Mouse (Mus musculus): Measurements from ENCODE around the gene Nmrk1. TPM values are rescaled to one million over a fixed set of nuclear protein-coding genes. Genes with fewer than 3 reads are reported as not detected.
A peak's percentile ranks its signal among the peaks of the same experiment; 100 is the strongest.

The Nmrk1 gene
- polyA plus RNA-seq, 1 experiment from 2014 or later, result 10.0 TPM

- 78% methylated on average over 5 of the region's 5 CpGs for WGBS
- no peaks in the 10 kb centered on the region for H3K9me3 ChIP-seq
- no peak overlapping the region for H3K4me3 ChIP-seq
- H3K27ac ChIP-seq (replicated peaks), result no peak overlapping the region
- no peaks in the 10 kb centered on the region for H3K36me3 ChIP-seq
- ATAC-seq (ENCODE audit: low FRiP score, low read depth), result no peak
- H3K27me3 ChIP-seq, result no peaks in the 10 kb centered on the region
- no peak overlapping the region for H3K4me2 ChIP-seq
- no peak overlapping the region for H3K9ac ChIP-seq
- no peaks in the 10 kb centered on the region for H3K4me1 ChIP-seq (replicated peaks)
Observed at GRCm38 (mm10) chr19:18596876-18597275, 34.9 kb upstream of the Nmrk1 start.

DNA sequence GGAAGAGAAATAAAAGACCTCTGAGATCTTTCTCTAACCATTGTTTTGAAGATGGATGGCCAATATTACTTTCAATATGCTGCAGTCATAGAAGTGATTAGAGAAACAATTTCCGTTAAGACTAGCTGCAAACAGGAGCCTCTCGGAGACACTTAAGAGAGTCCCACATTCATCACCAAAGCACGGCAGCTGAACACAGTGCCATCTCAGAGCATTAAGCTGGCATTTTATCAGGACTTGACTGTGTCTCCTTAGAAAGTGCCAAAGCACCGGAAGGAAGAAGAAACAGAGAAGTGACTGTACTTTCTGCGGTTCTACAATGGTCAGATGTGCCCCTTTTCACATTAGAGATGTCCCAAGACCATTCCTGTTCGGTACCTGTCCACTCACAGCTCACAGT is 34.0 kb upstream of the Nmrk1 start:
- WGBS, result 66% methylated on average over 6 of the region's 6 CpGs
- H3K9ac ChIP-seq, result no peak overlapping the region
- H3K36me3 ChIP-seq, result no peaks in the 10 kb centered on the region
- H3K27ac ChIP-seq (replicated peaks), result no peak overlapping the region
- H3K9me3 ChIP-seq, result no peaks in the 10 kb centered on the region
- H3K4me3 ChIP-seq, result no peak overlapping the region
- H3K4me2 ChIP-seq, result no peak overlapping the region
- no peaks in the 10 kb centered on the region for H3K27me3 ChIP-seq
- no peaks in the 10 kb centered on the region for H3K4me1 ChIP-seq (replicated peaks)
- ATAC-seq (ENCODE audit: low FRiP score, low read depth), result no peak

DNA sequence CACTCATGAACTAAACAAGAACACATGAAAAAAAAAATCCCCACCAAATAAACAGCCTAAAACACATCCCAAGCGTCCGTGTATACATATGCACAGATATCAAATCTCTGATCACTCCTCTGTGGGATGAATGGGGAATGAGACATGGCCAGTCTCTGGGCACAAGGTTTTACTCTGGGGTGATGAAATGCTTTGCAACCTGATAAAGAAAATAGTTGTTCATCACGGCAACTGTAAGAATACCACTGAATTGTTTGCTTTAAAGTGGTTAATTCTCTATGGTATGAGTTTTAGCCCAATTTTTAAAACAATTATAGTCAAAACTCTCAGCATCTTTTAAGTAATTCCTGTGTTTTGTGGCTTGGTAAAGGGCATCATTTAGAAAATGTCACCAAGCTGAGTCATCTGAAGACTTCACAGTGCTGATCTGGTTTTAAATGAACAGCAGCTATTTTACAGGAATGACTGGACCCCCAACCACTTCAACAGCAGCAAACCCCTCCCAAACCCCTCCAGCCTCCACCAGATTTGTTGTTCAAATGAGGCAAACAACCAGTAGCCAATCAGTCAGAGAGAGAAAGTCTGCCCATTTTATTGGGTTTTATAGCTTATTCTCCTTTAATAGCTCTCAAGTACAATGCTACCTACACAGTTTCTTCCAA is 33.4 kb upstream of the Nmrk1 start:
- no peak overlapping the region for H3K4me3 ChIP-seq
- no peak overlapping the region for H3K4me2 ChIP-seq
- no peak overlapping the region for H3K9ac ChIP-seq
- H3K4me1 ChIP-seq (replicated peaks), result no peaks in the 10 kb centered on the region
- no peak for ATAC-seq (ENCODE audit: low FRiP score, low read depth)
- 88% methylated on average over 3 of the region's 3 CpGs for WGBS
- H3K27ac ChIP-seq (replicated peaks), result 0 out of 2 replicates have a peak overlapping the region, but pooled peaks have one; percentile 2
- no peaks in the 10 kb centered on the region for H3K27me3 ChIP-seq
- H3K36me3 ChIP-seq, result no peaks in the 10 kb centered on the region
- H3K9me3 ChIP-seq, result no peaks in the 10 kb centered on the region

DNA sequence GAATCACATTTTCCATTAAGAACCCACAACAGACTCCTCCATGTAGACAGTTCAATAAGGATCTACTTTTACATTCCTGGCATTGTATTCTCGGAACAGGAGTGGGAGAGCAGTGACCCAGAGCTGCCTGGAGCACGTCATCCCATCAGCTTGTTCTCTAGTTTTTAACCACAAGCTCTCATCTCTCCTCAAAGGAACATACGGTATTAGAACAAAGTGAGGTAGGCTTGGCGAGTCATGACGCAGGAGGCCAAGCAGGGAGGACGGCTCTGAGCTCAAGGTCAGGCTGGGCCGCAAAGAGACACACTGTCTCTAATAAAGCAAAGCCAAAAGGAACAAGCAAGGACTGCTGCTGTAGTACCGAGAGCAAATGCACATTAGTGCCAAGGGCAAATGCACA is 32.7 kb upstream of the Nmrk1 start:
- Histone ChIP-seq H3K9me3 (no peaks in the 10 kb centered on the region), H3K4me3 (no peak overlapping the region), H3K4me1 (replicated peaks) (no peaks in the 10 kb centered on the region), H3K27ac (replicated peaks) (no peak overlapping the region), H3K27me3 (no peaks in the 10 kb centered on the region), H3K4me2 (no peak overlapping the region), H3K9ac (no peak overlapping the region), H3K36me3 (no peaks in the 10 kb centered on the region)
- 77% methylated on average over 8 of the region's 8 CpGs for WGBS
- no peak for ATAC-seq (ENCODE audit: low FRiP score, low read depth)

DNA sequence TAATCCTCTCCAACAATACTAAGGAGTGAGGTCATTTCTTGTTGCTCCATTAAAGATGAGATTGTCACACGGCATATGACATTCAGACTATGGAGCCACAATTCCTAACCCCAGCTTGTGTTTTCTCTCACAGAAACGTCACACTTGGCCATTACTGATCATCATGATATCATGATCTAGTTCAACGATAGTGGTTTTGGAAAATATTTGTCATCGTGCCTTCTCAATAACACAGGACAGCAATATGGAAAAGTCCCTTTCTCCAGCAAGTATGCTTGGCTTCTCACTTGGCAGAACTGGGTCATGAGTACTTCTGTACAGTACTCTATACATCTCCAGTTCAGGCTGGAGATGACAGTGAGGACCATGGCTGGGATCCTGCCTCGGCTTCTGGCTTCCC is 32.1 kb upstream of the Nmrk1 start:
- Histone ChIP-seq H3K9ac (no peak overlapping the region), H3K27me3 (no peaks in the 10 kb centered on the region), H3K9me3 (no peaks in the 10 kb centered on the region), H3K4me3 (no peak overlapping the region), H3K27ac (replicated peaks) (no peak overlapping the region), H3K4me1 (replicated peaks) (no peaks in the 10 kb centered on the region), H3K36me3 (no peaks in the 10 kb centered on the region), H3K4me2 (no peak overlapping the region)
- ATAC-seq (ENCODE audit: low FRiP score, low read depth), result no peak
- 93% methylated on average over 5 of the region's 5 CpGs for WGBS

- H3K9me3 ChIP-seq, result no peaks in the 10 kb centered on the region
- no peak overlapping the region for H3K4me2 ChIP-seq
- no peaks in the 10 kb centered on the region for H3K4me1 ChIP-seq (replicated peaks)
- H3K27ac ChIP-seq (replicated peaks), result no peak overlapping the region
- no peaks in the 10 kb centered on the region for H3K27me3 ChIP-seq
- H3K36me3 ChIP-seq, result no peaks in the 10 kb centered on the region
- ATAC-seq (ENCODE audit: low FRiP score, low read depth), result no peak
- WGBS, result 95% methylated on average over 9 of the region's 9 CpGs
- H3K9ac ChIP-seq, result no peak overlapping the region
- no peak overlapping the region for H3K4me3 ChIP-seq
Observed at GRCm38 (mm10) chr19:18600611-18601010, 31.1 kb upstream of the Nmrk1 start.

DNA sequence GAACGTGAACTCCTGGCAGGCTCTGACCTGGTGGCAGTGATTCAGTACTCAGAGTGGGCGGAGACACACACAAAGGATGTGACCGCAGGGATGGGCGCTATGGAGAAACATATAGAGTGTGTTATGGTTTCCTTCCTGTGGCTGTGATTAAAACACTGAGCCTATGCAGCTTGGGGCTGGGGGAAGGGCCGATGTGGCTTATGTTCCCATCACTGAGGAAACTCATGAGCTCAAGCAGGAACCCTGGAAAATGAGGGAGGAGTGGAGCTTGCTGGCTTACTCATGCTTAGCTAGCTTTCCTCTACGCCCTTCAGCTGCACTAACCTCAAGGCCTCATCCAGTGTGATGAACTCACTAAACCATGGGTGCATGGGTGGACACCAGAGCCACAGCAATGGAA is 28.7 kb upstream of the Nmrk1 start:
- Histone ChIP-seq H3K9me3 (no peaks in the 10 kb centered on the region), H3K4me2 (no peak overlapping the region), H3K27ac (replicated peaks) (no peak overlapping the region), H3K4me1 (replicated peaks) (no peaks in the 10 kb centered on the region), H3K27me3 (no peaks in the 10 kb centered on the region), H3K4me3 (no peak overlapping the region), H3K36me3 (no peaks in the 10 kb centered on the region), H3K9ac (no peak overlapping the region)
- ATAC-seq (ENCODE audit: low FRiP score, low read depth), result no peak
- 83% methylated on average over 6 of the region's 6 CpGs for WGBS

- WGBS, result 58% methylated on average over 7 of the region's 7 CpGs
- no peaks in the 10 kb centered on the region for H3K36me3 ChIP-seq
Observed at GRCm38 (mm10) chr19:18607907-18608306, 23.8 kb upstream of the Nmrk1 start.

DNA sequence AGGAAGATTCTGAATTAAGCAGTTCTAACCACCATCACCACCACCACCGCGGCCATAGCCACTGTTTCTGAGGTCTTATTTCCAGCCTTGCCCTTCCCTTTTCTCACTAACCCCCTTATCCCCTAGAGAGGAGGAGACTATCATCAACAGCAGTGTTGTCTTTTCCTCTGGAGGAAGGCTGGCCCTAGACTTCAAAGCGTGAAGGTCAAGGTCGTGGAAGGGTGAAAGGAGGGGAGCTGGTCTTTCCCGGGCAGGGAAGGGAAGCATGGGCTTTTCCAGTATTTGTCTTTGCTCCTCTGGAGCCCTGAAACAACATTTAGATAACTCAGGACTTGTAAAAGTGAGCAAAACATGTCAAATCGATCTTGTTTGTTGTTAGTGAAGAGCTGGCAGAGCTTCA is 22.8 kb upstream of the Nmrk1 start:
- 73% methylated on average over 6 of the region's 6 CpGs for WGBS

More at GRCm38 (mm10) chr19:18607907-18608306, 23.8 kb upstream of the Nmrk1 start:
- ATAC-seq (ENCODE audit: low FRiP score, low read depth), result no peak
- no peak overlapping the region for H3K4me3 ChIP-seq
- no peak overlapping the region for H3K9ac ChIP-seq
- H3K4me2 ChIP-seq, result no peak overlapping the region
- H3K27ac ChIP-seq (replicated peaks), result no peak overlapping the region
- H3K9me3 ChIP-seq, result no peaks in the 10 kb centered on the region
- no peaks in the 10 kb centered on the region for H3K4me1 ChIP-seq (replicated peaks)
- no peaks in the 10 kb centered on the region for H3K27me3 ChIP-seq

DNA sequence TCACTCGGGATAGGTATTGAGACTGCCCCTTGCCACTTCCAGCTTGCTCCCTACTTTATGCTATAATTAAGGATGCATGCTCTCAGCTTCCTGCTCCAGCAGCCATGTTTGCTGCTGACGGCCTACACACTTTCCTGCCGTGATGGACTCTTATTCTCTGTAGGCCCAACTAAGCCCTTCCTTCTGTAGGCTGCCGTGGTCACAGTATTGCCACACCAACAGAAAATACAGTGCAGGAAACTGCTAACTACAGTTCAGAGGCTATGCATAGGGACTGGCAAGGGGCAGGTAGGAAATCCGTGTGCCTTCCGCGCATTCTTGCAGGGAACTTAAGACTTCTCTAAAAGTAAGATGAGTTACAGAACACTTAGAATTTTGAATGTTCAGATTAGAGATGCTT is 17.4 kb upstream of the Nmrk1 start:
- Histone ChIP-seq H3K9ac (no peak overlapping the region), H3K4me3 (no peak overlapping the region), H3K4me2 (no peak overlapping the region), H3K27ac (replicated peaks) (no peak overlapping the region), H3K27me3 (no peaks in the 10 kb centered on the region), H3K9me3 (no peaks in the 10 kb centered on the region), H3K4me1 (replicated peaks) (no peaks in the 10 kb centered on the region), H3K36me3 (no peaks in the 10 kb centered on the region)
- WGBS, result 88% methylated on average over 7 of the region's 7 CpGs
- no peak for ATAC-seq (ENCODE audit: low FRiP score, low read depth)

More for the DNA sequence above, 22.8 kb upstream of the Nmrk1 start:
- no peak for ATAC-seq (ENCODE audit: low FRiP score, low read depth)
- H3K4me3 ChIP-seq, result no peak overlapping the region
- H3K27me3 ChIP-seq, result no peaks in the 10 kb centered on the region
- H3K9me3 ChIP-seq, result no peaks in the 10 kb centered on the region
- no peak overlapping the region for H3K4me2 ChIP-seq
- no peak overlapping the region for H3K9ac ChIP-seq
- no peaks in the 10 kb centered on the region for H3K36me3 ChIP-seq
- H3K4me1 ChIP-seq (replicated peaks), result no peaks in the 10 kb centered on the region
- no peak overlapping the region for H3K27ac ChIP-seq (replicated peaks)

GRCm38 (mm10) chr19:18615680-18616240 is 16.0 kb upstream of the Nmrk1 start:
- H3K27me3 ChIP-seq, result no peaks in the 10 kb centered on the region
- no peaks in the 10 kb centered on the region for H3K36me3 ChIP-seq
- no peak overlapping the region for H3K9ac ChIP-seq
- H3K9me3 ChIP-seq, result no peaks in the 10 kb centered on the region
- WGBS, result 68% methylated on average over 9 of the region's 9 CpGs
- no peak overlapping the region for H3K4me2 ChIP-seq
- no peak overlapping the region for H3K4me3 ChIP-seq
- no peaks in the 10 kb centered on the region for H3K4me1 ChIP-seq (replicated peaks)
- peak overlapping the region; percentile 63; the same call in 1 of the 2 replicates for H3K27ac ChIP-seq (replicated peaks)
- no peak for ATAC-seq (ENCODE audit: low FRiP score, low read depth)

DNA sequence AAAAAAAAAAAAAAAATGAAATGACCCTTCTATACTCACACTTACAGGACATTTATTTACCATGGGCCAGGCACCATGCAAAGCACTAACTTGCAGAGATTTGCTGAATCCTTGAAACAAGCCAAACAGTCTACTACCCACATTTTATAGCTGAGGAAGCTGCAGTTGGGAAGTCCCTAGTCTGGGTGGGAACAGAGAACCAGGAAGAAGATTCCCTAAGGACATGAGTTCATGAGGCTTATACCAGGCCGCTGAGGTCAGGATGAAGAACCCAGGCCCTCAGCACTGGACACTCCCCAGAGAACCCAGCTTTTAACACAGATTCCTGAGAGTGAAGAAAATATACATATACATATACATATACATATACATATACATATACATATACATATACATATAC is 14.2 kb upstream of the Nmrk1 start:
- Histone ChIP-seq H3K27ac (replicated peaks) (no peak overlapping the region), H3K4me2 (no peak overlapping the region), H3K4me3 (no peak overlapping the region), H3K9ac (no peak overlapping the region), H3K4me1 (replicated peaks) (no peaks in the 10 kb centered on the region), H3K27me3 (no peaks in the 10 kb centered on the region), H3K9me3 (no peaks in the 10 kb centered on the region), H3K36me3 (no peaks in the 10 kb centered on the region)
- ATAC-seq (ENCODE audit: low FRiP score, low read depth), result no peak
- 92% methylated on average over 1 of the region's 1 CpGs for WGBS

DNA sequence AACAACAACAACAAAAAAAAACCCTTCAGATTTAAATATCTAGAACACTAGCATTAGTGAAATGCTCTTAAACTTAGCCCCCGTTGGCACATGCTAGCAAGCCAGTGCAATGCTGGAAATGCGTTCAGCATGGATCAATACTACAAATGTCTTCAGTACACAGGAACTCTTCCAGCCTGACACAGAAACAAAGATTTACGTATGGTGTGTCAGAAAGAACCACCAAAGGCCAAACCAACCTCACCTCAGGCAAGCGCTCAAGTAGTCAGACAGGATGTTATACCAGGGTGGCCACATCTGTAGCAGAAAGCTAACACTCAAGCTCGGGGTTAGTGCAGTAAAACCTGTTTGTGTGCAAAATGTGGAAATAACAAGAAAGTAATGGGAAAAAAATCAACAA is 12.7 kb upstream of the Nmrk1 start:
- 78% methylated on average over 5 of the region's 5 CpGs for WGBS
- H3K9ac ChIP-seq, result no peak overlapping the region
- H3K9me3 ChIP-seq, result no peaks in the 10 kb centered on the region
- H3K4me3 ChIP-seq, result no peak overlapping the region
- H3K36me3 ChIP-seq, result no peaks in the 10 kb centered on the region
- H3K27ac ChIP-seq (replicated peaks), result no peak overlapping the region
- no peak overlapping the region for H3K4me2 ChIP-seq
- no peaks in the 10 kb centered on the region for H3K27me3 ChIP-seq
- ATAC-seq (ENCODE audit: low FRiP score, low read depth), result no peak
- no peaks in the 10 kb centered on the region for H3K4me1 ChIP-seq (replicated peaks)
